Mouse (Mus musculus) cerebellum, adult 11-12 months (tissue): ENCODE measurements around the gene Hemk1.

ENCODE experiments used
- DNase-seq: peaks from one replicate; pipeline ENCODE4 v3.0.0; 2022

The Hemk1 gene

DNA sequence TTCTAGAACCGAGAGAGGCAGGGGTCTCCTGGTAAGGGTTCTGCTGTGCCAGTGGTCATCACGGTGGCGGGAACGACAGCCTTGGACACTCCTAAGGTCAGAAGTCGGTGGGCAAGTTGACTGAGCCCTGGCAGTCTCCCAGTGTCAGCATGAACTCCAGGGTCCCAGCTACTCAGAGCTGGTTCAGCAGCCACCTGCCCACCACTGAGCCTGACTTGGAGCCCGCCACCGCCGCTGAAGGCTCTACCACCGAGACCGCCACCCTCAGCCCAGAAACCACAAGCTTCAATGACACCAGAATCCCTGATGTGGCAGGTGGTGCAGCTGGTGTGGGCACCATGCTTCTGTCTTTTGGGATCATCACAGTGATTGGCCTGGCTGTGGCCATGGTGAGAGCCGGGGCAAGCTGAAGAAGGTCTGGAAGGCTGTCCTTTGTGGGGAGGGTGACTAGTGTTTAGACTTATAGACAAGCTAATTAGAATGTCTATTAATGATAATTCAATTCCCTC lies 4.1 kb upstream of the Hemk1 start:
- peak; percentile 76 for DNase-seq

GRCm38 (mm10) chr9:107340911-107341645 lies 2.9 kb upstream of the Hemk1 start:
- DNase-seq: peak; percentile 67

DNA sequence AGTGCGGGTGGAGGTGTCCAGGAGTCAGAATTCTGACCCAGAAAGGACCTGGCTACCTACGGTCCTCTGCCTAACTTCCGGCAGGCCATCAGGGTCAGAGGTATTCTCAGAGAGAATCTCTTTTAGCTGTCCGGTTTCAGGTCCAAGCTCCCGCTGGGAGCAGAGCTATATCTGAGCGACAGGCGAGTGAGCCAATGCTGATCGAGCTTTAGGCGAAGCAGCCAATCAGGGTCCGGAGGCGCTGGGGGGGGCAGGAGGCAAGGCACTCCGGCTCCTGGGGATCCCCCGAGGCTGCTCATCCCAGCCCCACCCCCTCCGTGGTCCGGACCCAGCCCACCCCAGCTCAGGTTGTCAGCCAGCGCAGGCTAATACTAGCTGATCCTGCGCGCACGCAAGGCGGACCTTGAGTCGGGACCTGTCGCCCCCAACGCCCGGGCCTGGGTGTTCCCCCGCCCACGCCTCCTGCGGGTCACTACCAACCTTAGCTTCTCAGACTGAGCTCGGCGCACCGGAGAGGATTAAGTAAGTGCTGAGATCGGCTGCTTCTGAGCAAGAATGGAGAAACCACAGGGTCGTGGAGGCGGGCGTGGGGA lies 2.2 kb upstream of the Hemk1 start, which contains the start of gene 6430571L13Rik:
6430571L13Rik (plus strand) TSS at position 336 of the 593 bp plus-strand sequence.
- DNase-seq: peak; percentile 96

DNA sequence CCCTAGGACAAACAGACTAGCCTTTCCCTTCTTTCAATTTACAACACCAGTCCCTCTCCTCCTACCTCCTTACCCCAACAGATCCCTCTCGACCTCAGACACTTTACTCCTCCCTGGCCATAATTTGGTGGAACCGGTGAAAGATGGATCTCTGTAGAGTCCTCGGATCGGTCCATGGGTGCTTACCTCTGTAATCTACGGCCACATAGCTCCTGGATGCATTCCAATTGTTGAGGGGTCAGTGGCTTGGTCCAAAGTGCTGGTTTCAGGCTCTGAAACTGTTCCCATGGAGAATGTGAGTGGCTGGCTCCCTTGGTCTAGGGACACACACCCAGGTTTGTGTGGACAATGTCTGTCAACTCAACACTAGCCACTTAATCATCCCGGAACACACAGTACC lies 1.8 kb downstream of the Hemk1 start:
- DNase-seq: peak; percentile 51

DNA sequence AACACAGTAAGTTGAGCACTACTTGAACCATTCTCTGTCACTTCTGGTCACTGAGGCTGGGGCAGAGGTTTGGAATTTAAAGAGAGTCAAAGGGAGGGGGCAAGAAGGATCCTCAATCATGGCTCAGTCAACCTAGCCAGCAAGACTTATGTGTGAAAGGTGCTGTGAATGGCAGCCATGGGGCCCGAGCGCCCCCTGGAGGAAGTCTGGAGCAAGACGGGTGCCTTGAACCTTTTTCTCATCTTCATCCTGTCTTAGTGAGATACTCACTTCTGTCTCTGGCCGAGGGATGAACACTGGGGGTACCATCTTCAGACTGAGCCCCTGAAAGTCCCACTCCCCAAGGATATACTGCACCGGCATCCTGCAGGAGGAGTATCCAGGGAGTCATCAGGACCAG lies 2.2 kb downstream of the Hemk1 start:
- peak; percentile 75 for DNase-seq

DNA sequence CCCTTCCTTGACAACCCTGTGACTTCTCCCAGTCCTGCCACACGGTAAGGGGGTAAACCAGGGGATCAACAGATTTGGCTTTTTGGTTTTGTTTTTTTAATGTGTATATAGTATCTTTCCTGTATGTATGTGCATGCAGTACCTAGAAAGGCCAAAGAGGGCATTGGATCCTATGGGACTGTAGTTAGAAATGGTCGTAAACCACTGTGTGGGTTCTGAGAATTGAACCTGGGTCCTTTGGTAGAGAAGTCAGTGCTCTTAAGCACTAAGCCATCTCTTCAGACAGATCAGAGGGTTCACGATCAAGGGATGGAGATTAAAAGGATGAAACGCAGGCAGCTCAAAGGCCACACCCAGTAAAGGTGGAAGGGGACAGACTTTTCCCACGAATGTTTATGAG lies 3.1 kb downstream of the Hemk1 start:
- no peak for DNase-seq

DNA sequence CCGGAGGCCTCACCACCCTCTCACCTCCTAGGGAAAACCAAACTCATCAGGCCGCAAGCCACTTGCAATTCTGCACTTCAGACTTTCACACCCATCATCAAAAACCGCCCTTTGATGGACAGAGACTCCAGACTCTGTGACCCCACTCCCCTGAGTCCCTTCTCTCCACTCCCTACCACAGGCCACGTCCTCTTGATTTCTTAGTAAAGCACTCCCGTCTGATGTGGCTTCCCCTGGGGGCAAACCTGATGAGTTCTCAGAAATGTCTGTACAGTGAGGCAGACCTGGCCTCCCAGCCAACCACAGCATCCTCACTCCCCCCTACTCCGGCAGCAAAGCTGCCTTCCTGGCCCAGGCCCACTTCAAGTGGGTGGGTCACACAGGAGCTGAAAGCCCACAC lies 3.8 kb downstream of the Hemk1 start:
- no peak for DNase-seq

DNA sequence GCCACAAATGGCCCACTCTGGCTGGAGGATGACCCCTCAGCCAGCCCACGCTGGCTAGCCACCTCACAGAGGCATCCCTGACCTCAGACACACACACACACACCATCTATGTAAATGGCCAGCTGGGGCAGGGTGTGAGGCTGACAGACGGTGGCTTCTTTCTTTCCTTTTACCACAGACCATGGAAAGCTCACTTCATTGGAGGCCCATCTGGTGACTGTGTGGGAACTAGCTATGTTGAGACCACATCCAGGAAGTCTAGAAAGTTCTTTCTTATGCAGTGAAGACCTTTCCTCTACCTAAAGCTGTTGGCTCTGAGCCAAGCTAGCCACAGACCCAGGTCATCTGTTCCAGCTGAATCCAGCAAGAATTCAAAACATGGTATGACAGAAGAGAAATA lies 4.5 kb downstream of the Hemk1 start:
- peak; percentile 25 for DNase-seq

DNA sequence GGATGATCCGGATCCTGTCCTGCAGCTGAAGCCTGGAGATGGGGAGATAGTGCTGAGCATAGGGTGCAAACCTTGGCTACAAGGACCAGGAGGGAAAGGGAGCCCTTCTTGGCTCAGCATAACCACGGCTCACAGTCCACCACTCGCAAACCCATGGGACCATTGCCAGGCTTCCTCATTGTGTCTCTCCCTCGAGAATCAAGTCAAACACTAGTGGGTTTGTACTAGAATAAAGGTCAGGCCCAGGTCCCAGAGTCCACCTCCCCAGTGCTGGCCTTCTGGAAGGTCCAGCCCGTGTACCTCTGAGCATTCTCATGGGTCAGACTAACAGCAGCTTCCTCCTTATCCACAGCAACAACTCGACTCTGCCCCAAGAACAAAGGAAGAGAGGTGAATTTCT lies 7.4 kb downstream of the Hemk1 start:
- DNase-seq: no peak

DNA sequence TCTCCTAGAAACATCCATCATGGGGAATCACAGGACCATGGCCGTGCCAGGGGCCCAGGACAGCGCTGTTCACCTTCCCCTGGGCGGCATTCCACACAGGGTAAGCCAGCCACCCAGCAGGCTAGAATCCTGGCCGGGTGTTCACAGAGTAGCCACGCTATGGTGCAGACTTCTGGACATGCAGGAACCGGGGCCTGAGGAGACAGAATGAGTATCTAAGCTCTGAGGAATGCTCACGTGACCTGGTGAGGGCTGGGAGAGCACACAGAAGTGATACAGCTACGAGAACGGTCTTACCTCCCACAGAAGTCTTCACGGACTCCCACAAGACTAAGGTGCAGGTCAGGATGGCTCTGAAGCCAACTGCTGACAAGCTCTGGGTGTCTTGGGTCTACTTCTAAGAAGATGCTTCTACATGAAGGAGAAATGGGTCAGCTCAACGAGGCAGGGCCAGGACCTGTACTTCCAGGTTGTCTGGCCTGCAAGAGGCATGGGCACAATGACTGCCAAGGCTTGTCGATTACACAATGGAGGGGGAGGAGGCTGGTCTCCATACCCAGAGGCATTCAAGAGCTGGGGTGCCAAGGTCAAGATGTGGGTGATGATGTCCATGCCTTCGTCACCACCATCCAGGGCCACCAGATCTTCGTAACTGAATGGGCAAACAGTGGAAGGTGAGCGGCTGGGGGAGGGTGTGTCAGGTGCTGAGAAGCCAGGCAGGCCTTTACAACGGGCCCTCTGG lies 10.1 kb downstream of the Hemk1 start:
- no peak for DNase-seq

- DNase-seq: no peak
Measured at GRCm38 (mm10) chr9:107325904-107326303, 12.2 kb downstream of the Hemk1 start.

DNA sequence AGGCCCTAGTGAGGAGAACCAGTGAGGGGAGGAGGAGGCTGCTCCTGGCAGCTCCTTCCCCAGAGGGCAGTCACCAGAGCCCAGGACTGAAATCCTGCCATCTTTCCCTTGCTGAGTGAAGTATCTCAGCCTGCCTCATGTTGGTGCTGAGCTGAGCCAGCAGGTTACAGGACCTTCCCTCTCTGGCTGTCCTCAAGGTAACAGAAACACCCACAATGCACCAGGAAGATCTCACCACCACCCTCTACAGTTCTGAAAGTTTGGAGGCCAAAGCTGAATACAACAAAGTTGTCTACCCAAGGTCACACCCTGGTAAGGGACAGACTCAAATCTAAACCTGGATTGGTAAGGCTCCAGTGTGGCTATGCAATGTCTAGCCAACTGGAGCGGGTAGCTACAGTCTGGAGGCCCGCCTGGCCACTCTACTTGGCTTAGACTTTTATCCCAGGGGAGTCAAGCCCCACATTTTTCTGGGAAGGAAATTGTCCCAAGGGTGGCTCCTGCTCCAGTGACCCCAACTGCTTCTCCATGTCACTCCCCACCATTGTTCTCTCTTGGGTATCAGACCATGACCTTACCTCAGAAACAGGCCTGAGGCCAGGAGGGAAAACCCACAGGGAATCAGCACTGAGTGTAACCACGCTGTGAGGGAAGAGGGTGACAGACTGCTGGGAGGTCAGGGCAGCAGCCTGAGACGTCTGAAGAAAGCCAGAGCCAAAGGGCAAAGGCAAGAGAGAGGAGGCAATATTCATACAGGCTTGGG lies 13.2 kb downstream of the Hemk1 start:
- DNase-seq: peak; percentile 35

GRCm38 (mm10) chr9:107323558-107323957 lies 14.6 kb downstream of the Hemk1 start:
- DNase-seq: peak; percentile 83

DNA sequence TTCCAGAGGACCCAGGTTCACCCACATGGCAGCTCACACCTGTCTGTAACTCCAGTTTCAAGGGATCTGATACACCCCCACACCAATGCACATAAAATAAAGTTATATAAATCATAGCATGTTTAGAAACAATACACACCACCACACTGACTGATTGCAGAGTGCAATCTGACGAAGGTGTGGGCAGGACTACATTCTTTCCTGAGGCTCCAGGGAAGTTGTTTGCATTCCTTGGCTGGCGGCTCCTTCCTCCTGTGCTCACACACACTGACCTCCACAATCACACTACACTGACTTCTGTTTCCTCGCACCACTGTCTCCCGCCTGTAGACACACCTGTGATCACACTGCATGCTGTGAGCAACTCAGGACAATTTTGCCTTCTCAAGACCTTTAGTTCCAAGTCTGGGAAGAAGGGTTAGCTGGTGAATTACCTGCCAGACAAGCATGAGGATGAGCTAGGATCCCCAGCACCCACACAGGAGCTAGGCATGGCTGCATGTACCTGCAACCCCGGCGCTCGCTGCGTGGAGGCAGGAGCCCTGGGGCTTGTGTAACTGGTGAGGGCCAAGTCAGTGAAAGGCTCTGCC lies 15.6 kb downstream of the Hemk1 start:
- no peak for DNase-seq

DNA sequence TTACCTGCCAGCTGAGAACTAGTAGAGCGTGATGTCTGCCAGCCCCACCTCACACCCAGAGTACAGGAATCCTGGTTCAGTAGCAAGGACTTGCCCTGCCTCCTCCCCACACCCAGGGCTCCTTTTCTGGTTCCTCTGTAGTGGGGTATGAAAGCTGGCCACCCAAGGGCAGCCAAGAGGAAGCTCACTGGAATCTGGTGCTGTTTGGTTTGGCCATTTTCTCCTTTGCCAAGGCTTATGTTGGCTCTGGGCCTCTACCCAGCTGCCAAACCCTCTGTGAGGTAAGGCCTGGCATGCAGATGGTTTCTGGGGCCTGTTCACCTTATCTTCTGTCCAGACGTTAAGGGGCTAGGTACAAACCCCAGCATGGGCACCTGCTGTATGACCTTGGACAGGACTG lies 22.4 kb downstream of the Hemk1 start:
- DNase-seq: no peak

- no peak for DNase-seq
Measured at GRCm38 (mm10) chr9:107313926-107314325, 24.2 kb downstream of the Hemk1 start.

DNA sequence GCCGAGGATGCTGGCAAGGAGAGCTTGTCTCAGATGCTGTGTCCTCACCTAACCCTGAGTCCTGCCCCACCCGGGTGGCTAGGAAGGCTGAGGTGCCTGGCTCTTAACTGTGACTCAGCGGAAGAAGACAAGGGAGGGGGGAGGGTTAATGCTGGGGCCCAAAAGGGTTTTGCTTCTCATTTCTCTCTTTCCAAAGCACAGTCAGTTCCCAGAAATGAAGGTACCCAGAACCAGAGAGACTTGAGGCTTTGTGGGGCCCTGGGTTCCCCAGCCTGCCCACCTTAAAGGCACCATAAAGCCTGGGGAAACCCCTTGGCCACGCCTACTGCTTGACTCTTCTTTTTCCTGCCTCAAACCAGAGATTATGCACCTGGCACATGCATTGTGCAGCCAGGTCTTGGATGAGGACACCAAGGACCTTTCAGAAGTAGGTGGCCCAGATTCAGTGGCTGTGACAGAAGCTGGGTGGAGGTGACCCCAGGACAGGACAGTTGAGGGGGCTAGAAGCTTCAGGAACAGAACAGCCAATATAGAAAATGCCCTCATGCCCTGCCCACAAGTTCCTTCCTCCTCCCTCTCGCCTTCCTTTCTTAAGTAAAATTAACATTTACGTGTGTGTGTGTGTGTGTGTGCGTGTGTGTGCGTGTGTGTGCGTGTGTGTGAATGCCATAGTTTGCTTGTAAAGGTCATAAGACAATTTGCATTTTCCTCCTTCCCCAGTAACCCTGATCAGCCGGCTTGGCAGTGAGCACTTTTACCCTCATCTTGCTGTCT lies 25.2 kb downstream of the Hemk1 start:
- DNase-seq: no peak

- DNase-seq: no peak
Measured at GRCm38 (mm10) chr9:107309600-107309999, 28.6 kb downstream of the Hemk1 start.

- no peak for DNase-seq
Measured at GRCm38 (mm10) chr9:107309171-107309570, 29.0 kb downstream of the Hemk1 start.

DNA sequence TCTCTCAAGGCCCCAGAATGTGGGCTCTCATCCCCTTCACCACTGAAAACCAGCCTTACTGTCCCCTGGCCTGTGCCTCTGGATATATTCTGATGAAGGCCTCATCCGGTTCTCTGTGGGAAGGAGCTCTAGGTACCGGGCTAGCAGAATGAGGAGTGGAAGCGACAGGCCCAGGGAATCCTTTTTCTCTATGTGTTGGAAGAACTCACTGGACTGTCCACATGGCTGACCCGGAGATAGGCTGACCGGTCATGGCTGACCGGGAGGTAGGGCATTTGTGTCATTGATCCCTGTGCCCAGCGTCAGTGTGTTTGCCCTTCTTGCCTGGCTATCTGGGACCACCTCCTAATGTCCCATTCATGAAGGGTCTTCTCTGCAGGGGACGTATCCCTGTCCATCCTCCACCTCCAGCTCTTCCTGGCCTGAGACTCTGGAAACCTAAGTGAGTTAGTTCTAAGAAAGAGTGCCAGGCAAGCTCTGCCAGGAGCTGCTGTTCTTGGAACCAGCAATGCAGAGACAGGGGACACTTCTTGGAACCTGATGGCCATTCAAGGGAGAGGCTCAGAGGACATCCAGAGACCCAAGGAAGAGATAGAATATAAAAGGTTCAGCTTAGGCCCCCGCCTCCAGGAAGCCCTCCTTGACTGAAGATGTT lies 29.7 kb downstream of the Hemk1 start:
- DNase-seq: no peak

DNA sequence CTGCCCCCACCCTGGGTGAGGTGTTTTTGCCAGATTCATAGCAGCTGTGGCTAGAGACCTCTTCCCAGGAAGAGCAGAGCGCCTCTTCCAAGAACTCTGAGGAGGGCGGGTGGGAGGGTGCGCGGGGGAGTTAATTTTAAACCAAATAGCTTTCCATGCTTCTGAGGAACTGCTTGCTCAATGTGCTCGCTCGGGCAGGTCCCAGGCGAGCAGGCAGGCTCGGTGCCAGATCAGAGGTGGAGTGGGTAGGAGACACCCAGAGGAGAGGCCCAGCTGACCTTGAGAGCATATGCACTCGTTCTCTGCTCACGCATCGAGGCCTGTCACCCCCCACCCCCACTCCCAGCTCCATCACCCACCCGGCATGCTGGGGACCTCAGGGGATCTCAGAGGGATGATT lies 30.3 kb downstream of the Hemk1 start:
- DNase-seq: no peak
